Mouse (Mus musculus) hindbrain, embryonic 13.5 days (tissue): ENCODE measurements at regions not wholly inside any gene's neighbourhood (a gene's known extent, or its start where the extent isn't known, plus 50 kb on each side); places are given as distances from the start of the nearest gene placed in this dataset.
"Not testable (repeated sequence)": the region's sequence is repeated elsewhere in the genome, so short reads cannot be mapped to it uniquely, and the experiment has no call there.

ENCODE experiments used
- ATAC-seq: fragments of 200-750 bp; cut with Nextera tagmentation; 2 replicates; pipeline ENCODE4 v1.8.0; 2017; ENCODE audit warnings: moderate TSS enrichment; ENCODE audit not compliant: low FRiP score
- H3K27ac ChIP-seq: fragments of 300-500 bp; sonication (generic); 2 replicates; pipeline ENCODE4 v1.5.1; 2015; ENCODE audit warnings: inconsistent platforms, mild to moderate bottlenecking, moderate library complexity
- H3K27me3 ChIP-seq: fragments of 300-500 bp; sonication (generic); 2 replicates; pipeline ENCODE4 v1.6.1; 2015; ENCODE audit warnings: mild to moderate bottlenecking, inconsistent platforms
- H3K36me3 ChIP-seq: fragments of 300-500 bp; sonication (generic); 2 replicates; pipeline ENCODE4 v1.6.1; 2015; ENCODE audit warnings: mild to moderate bottlenecking, inconsistent platforms
- H3K4me1 ChIP-seq: fragments of 300-500 bp; sonication (generic); replicated peaks from 2 replicates; pipeline ENCODE4 v1.6.1; 2015; ENCODE audit warnings: inconsistent platforms
- H3K4me2 ChIP-seq: fragments of 300-500 bp; sonication (generic); 2 replicates; pipeline ENCODE4 v1.6.1; 2015; ENCODE audit warnings: inconsistent platforms, mild to moderate bottlenecking, moderate library complexity
- H3K4me3 ChIP-seq: fragments of 300-500 bp; sonication (generic); 2 replicates; pipeline ENCODE4 v1.5.1; 2015; ENCODE audit warnings: mild to moderate bottlenecking, inconsistent platforms
- H3K9ac ChIP-seq: fragments of 300-500 bp; sonication (generic); 2 replicates; pipeline ENCODE4 v1.6.1; 2015; ENCODE audit warnings: mild to moderate bottlenecking, inconsistent platforms
- H3K9me3 ChIP-seq: fragments of 300-500 bp; sonication (generic); 2 replicates; pipeline ENCODE4 v1.6.1; 2016; ENCODE audit warnings: inconsistent platforms
- WGBS: fragments of 180-500 bp; shearing (Covaris S2); methylation state at CpG from one replicate; pipeline ENCODE4 v1.1.7; 2015; 5-methylcytosine and 5-hydroxymethylcytosine counted together

DNA sequence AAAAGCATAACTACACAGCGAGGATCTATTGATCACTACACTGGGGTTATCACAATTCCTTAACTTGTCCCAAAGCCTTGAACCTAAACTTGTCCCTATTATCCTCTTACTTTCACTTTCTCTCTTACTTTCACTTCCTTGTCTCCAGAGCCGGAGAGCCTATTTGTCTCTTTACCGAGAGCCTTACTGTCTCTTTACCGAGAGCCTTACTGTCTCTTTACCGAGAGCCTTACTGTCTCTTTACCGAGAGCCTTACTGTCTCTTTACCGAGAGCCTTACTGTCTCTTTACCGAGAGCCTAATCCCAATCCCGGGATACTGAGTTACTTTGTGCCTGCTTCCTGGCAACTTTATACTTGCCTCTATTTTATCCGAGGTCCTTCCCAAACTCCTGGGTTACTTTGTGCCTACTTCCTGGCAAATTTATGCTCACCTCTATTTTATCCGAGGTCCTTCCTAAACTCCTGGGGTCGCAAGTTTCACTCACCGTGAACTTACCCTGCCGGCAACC lies 335.3 kb upstream of the Ccng1 start:
- not testable (repeated sequence) for H3K27me3 ChIP-seq, ATAC-seq
- 92% methylated on average over 10 of the region's 14 CpGs for WGBS

DNA sequence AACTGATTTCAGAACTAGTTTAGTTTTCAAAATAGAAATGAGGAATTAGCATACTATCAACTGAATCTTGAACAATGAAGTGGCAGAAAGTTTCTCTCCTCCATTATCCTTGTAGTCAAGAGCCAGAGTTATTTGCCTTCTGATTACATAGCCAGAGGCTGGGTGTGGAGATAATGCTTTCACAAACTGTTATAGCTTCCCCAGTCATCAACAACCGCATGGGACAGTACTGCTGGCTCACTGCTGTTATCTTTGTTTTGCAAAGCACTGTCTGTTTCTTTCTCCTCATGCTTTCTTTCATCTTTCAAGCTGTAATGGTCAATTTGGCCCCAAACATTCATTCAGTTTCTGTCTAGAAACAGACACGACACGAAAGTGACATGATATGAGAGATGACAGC lies 308.5 kb upstream of the Ccng1 start:
- Histone ChIP-seq H3K4me1 (no peaks in the 10 kb centered on the region), H3K4me2 (no peak overlapping the region)
- WGBS = 78% methylated on average over 3 of the region's 3 CpGs

More for the DNA sequence above, 335.3 kb upstream of the Ccng1 start:
- H3K4me2 ChIP-seq, H3K4me1 ChIP-seq, H3K27ac ChIP-seq, H3K36me3 ChIP-seq, H3K9me3 ChIP-seq, H3K4me3 ChIP-seq, H3K9ac ChIP-seq: not testable (repeated sequence)

DNA sequence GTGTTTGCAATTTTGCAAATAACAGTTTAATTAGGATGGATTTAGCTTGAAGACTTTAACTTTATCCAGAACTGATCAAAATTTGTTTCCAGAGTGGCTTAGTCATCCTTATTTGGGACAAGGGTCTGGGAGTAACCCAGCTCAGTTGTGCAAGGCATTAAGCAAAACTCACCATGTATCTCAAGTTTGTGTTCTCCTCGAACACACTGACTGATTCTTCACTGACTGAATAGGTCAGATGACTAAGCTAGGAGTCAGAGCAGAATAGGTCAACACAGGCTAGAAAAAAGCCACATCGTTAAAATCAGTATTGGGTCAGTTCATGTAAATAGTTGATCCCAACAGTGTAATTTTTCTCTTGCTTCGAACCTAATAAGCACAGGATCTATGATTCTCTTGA lies 302.7 kb upstream of the Ccng1 start:
- H3K4me2 ChIP-seq = no peak overlapping the region
- no peaks in the 10 kb centered on the region for H3K4me1 ChIP-seq
- no peak overlapping the region for H3K9ac ChIP-seq
- ATAC-seq = no peak
- H3K4me3 ChIP-seq = no peak overlapping the region
- no peaks in the 10 kb centered on the region for H3K27me3 ChIP-seq
- no peaks in the 10 kb centered on the region for H3K36me3 ChIP-seq
- 82% methylated on average over 3 of the region's 3 CpGs for WGBS
- H3K9me3 ChIP-seq = no peaks in the 10 kb centered on the region
- H3K27ac ChIP-seq = no peak overlapping the region

More for the DNA sequence above, 308.5 kb upstream of the Ccng1 start:
- Histone ChIP-seq H3K27me3 (no peaks in the 10 kb centered on the region), H3K36me3 (no peaks in the 10 kb centered on the region), H3K9me3 (no peaks in the 10 kb centered on the region), H3K9ac (no peak overlapping the region), H3K27ac (no peak overlapping the region), H3K4me3 (no peak overlapping the region)
- ATAC-seq = no peak

DNA sequence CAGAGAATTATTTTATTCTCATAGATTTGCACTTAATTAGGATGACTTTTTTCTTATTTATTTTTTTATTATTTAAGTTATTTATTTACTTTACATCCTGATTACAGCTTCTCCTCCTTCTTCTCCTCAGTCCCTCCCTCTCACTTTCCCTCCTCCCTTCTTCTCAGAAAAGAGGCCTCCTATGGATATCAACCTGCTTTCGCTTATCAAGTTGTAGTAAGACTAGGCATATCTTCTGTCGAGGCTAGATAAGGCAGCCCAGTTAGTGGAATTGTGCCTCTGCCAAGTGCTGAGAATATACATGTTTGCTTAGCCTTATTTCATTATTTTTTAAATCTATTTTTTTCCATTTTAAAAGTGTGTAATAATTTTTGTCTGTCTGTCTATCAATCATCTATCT lies 274.9 kb upstream of the Ccng1 start:
- no peaks in the 10 kb centered on the region for H3K36me3 ChIP-seq
- H3K27ac ChIP-seq = no peak overlapping the region
- WGBS = 95% methylated on average over 2 of the region's 2 CpGs
- no peaks in the 10 kb centered on the region for H3K9me3 ChIP-seq
- H3K4me2 ChIP-seq = no peak overlapping the region
- no peak overlapping the region for H3K9ac ChIP-seq
- H3K4me1 ChIP-seq = no peaks in the 10 kb centered on the region
- H3K4me3 ChIP-seq = no peak overlapping the region
- no peaks in the 10 kb centered on the region for H3K27me3 ChIP-seq
- ATAC-seq = no peak

GRCm38 (mm10) chr11:41010096-41010495 lies 255.0 kb upstream of the Ccng1 start:
- Histone ChIP-seq H3K9ac (no peak overlapping the region), H3K27me3 (no peaks in the 10 kb centered on the region), H3K4me3 (no peak overlapping the region), H3K27ac (no peak overlapping the region), H3K9me3 (no peaks in the 10 kb centered on the region), H3K36me3 (no peaks in the 10 kb centered on the region), H3K4me2 (no peak overlapping the region), H3K4me1 (no peaks in the 10 kb centered on the region)
- 83% methylated on average over 3 of the region's 3 CpGs for WGBS
- no peak for ATAC-seq

GRCm38 (mm10) chr11:40972806-40973205 lies 217.7 kb upstream of the Ccng1 start:
- Histone ChIP-seq H3K36me3 (no peaks in the 10 kb centered on the region), H3K4me1 (no peaks in the 10 kb centered on the region), H3K4me2 (no peak overlapping the region), H3K4me3 (no peak overlapping the region), H3K27me3 (no peaks in the 10 kb centered on the region), H3K27ac (no peak overlapping the region), H3K9ac (no peak overlapping the region), H3K9me3 (no peaks in the 10 kb centered on the region)
- ATAC-seq = no peak
- 94% methylated on average over 2 of the region's 2 CpGs for WGBS

DNA sequence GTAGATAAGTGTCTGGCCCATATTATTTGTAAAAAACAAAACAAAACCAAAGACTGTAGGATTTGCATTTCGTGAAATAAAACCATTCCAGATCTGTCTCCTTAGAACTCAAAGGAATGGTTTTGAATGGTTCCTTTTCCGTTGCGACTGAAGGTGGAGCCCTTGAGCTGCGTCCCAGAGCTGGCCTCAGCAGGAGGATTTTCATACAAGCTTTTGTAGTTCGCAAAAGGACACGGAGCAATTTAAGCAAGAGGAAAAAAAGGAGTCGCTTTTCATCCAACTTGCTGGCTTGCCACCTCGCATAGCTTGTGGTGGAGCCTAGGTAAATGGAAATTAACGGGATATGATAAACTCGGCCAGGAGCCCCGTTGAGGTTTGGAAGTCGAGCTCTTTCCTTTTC lies 172.1 kb upstream of the Ccng1 start:
- Histone ChIP-seq H3K36me3 (no peaks in the 10 kb centered on the region), H3K4me1 (no peaks in the 10 kb centered on the region), H3K4me3 (peak overlapping the region; percentile 35), H3K4me2 (peak overlapping the region; percentile 53), H3K27ac (no peak overlapping the region), H3K27me3 (no peaks in the 10 kb centered on the region), H3K9me3 (no peaks in the 10 kb centered on the region), H3K9ac (no peak overlapping the region)
- ATAC-seq = no peak
- 4% methylated on average over 12 of the region's 12 CpGs for WGBS

DNA sequence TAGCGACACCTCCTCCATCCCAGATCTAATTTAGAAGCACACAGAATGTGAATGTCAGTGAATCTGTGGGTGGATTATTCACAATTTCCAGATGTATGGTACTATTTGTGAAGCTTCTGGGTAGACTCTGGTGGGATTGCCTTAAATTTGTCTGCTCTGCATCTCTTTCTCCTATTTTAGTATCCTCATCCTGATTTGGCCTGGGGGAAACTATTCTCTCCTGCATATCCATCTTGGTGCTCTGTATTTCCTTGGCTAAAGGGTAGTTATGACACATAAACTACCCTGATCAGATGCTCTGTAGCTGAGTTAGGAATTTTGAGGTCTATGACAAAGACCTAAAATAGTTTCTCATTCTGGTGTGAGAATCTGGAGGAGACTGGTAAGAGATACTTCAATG lies 136.4 kb upstream of the Ccng1 start:
- Histone ChIP-seq H3K4me2 (no peak overlapping the region), H3K27me3 (no peaks in the 10 kb centered on the region), H3K4me1 (no peaks in the 10 kb centered on the region), H3K36me3 (no peaks in the 10 kb centered on the region), H3K4me3 (no peak overlapping the region), H3K27ac (no peak overlapping the region), H3K9ac (no peak overlapping the region), H3K9me3 (no peaks in the 10 kb centered on the region)
- ATAC-seq = no peak
- 97% methylated on average over 1 of the region's 1 CpGs for WGBS

GRCm38 (mm10) chr11:40884509-40884908 lies 129.4 kb upstream of the Ccng1 start:
- Histone ChIP-seq H3K9me3 (no peaks in the 10 kb centered on the region), H3K4me2 (no peak overlapping the region), H3K27me3 (no peaks in the 10 kb centered on the region), H3K36me3 (no peaks in the 10 kb centered on the region), H3K9ac (no peak overlapping the region), H3K27ac (no peak overlapping the region), H3K4me1 (no peaks in the 10 kb centered on the region), H3K4me3 (no peak overlapping the region)
- 46% methylated on average over 5 of the region's 5 CpGs for WGBS
- peak; percentile 57; the same call in 1 of the 2 replicates for ATAC-seq

- Histone ChIP-seq H3K9ac (no peak overlapping the region), H3K4me1 (no peaks in the 10 kb centered on the region), H3K27ac (no peak overlapping the region), H3K27me3 (no peaks in the 10 kb centered on the region), H3K4me2 (no peak overlapping the region), H3K36me3 (no peaks in the 10 kb centered on the region), H3K4me3 (no peak overlapping the region), H3K9me3 (no peaks in the 10 kb centered on the region)
- ATAC-seq = no peak
- 91% methylated on average over 5 of the region's 5 CpGs for WGBS
These were observed 124.5 kb upstream of the Ccng1 start for GRCm38 (mm10) chr11:40879589-40879988.

DNA sequence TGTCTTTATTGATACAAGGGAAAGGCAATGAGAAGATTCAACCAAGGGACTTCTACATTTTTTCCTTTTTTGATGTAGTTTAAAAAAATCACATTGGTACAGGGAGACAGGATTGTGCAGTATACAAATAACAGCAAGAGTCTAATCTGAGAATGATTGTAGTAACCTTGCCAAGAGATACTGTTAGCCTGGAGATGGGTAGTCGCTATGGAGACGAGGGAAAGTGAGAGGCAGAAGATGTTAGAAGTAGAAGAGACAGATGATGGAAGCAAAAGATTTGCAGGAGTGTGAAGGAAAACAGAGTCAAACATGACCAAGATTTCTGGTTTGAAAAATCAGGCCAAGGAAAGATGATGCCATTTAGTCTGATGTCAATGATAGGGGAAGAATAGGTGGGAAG lies 117.9 kb upstream of the Ccng1 start:
- Histone ChIP-seq H3K9ac (no peak overlapping the region), H3K27me3 (no peaks in the 10 kb centered on the region), H3K36me3 (no peaks in the 10 kb centered on the region), H3K27ac (no peak overlapping the region), H3K4me2 (no peak overlapping the region), H3K9me3 (no peaks in the 10 kb centered on the region), H3K4me1 (no peaks in the 10 kb centered on the region), H3K4me3 (no peak overlapping the region)
- no peak for ATAC-seq
- 95% methylated on average over 2 of the region's 2 CpGs for WGBS

GRCm38 (mm10) chr11:40865694-40866093 lies 110.6 kb upstream of the Ccng1 start:
- WGBS = 32% methylated on average over 2 of the region's 2 CpGs

DNA sequence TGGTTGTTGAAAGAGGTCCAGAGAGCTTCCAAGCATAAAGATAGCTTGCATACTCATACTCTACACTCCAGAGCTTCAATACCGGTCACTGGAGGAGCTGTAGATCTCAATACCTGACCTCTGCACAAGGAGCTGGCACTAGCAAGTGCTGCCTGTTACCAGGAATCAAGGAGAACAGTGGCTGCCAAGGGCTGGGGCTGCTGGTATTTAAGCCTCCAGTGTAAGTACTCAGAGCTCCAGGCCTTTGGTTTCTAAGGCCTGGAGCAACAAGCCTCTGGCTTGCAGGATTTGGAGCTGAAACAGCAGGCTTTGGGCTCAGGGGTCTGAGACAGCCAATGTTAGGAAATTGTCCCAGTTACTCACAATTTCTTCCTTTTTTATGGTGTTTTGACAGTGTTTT lies 96.2 kb upstream of the Ccng1 start:
- no peak overlapping the region for H3K27ac ChIP-seq
- H3K9ac ChIP-seq = no peak overlapping the region
- no peak overlapping the region for H3K4me3 ChIP-seq
- WGBS = 96% methylated on average over 1 of the region's 1 CpGs
- no peaks in the 10 kb centered on the region for H3K27me3 ChIP-seq
- no peaks in the 10 kb centered on the region for H3K36me3 ChIP-seq
- no peak for ATAC-seq
- no peaks in the 10 kb centered on the region for H3K4me1 ChIP-seq
- no peaks in the 10 kb centered on the region for H3K9me3 ChIP-seq
- no peak overlapping the region for H3K4me2 ChIP-seq

More at GRCm38 (mm10) chr11:40865694-40866093, 110.6 kb upstream of the Ccng1 start:
- no peak for ATAC-seq
- Histone ChIP-seq H3K4me1 (no peaks in the 10 kb centered on the region), H3K4me2 (no peak overlapping the region), H3K27me3 (no peaks in the 10 kb centered on the region), H3K9me3 (no peaks in the 10 kb centered on the region), H3K27ac (no peak overlapping the region), H3K4me3 (no peak overlapping the region), H3K9ac (no peak overlapping the region), H3K36me3 (no peaks in the 10 kb centered on the region)
